Mouse (Mus musculus) hindbrain, embryonic 10.5 days (tissue): ENCODE data around the gene Ube2t. TPM values are rescaled to one million over a fixed set of nuclear protein-coding genes. Genes with fewer than 3 reads are reported as not detected.

Source experiments
- DNase-seq: peaks from one replicate; pipeline ENCODE4 v3.0.0-alpha.2; 2017; ENCODE audit warnings: low spot score
- H3K27ac ChIP-seq: fragments of 300-500 bp; sonication (generic); 2 replicates; pipeline ENCODE4 v1.5.1; 2016; ENCODE audit warnings: mild to moderate bottlenecking, moderate library complexity
- H3K27me3 ChIP-seq: fragments of 300-500 bp; sonication (generic); 2 replicates; pipeline ENCODE4 v1.6.1; 2016; ENCODE audit warnings: mild to moderate bottlenecking; ENCODE audit not compliant: poor library complexity, insufficient read depth, severe bottlenecking
- H3K36me3 ChIP-seq: fragments of 300-500 bp; sonication (generic); 2 replicates; pipeline ENCODE4 v1.6.1; 2016; ENCODE audit warnings: mild to moderate bottlenecking, moderate library complexity
- H3K4me1 ChIP-seq: fragments of 300-500 bp; sonication (generic); replicated peaks from 2 replicates; pipeline ENCODE4 v1.6.1; 2016; ENCODE audit warnings: mild to moderate bottlenecking
- H3K4me3 ChIP-seq: fragments of 300-500 bp; sonication (generic); 2 replicates; pipeline ENCODE4 v1.5.1; 2016; ENCODE audit warnings: mild to moderate bottlenecking, moderate library complexity
- H3K9me3 ChIP-seq: fragments of 300-500 bp; sonication (generic); 2 replicates; pipeline ENCODE4 v1.6.1; 2016; ENCODE audit warnings: mild to moderate bottlenecking, moderate library complexity
- WGBS: fragments of 180-500 bp; shearing (Covaris S2); methylation state at CpG from one replicate; pipeline ENCODE4 v1.1.7; 2016; 5-methylcytosine and 5-hydroxymethylcytosine counted together
- polyA plus RNA-seq: library from polyadenylated mRNA; unstranded; fragments of >200 nt; fragmentation: Nextera tagmentation; extraction: Ambion mirVana; gene quantifications from 2 replicates; pipeline ENCODE4 v1.2.1, GENCODE M21; 2016

Gene Ube2t
- 47.8 and 62.8 TPM in 2 replicates for polyA plus RNA-seq

- Histone ChIP-seq H3K36me3 (peaks cover 17% of the 10 kb centered on the region), H3K27ac (peak within 1 kb of the TSS; percentile 89)
- WGBS = 2% methylated on average over 50 of the region's 50 CpGs
Measured at GRCm38 (mm10) chr1:134962053-134962803, at the start of gene Ube2t. Gene Ube2t (plus strand): TSS chr1:134962565.

GRCm38 (mm10) chr1:134913535-134913934 lies 48.8 kb upstream of the Ube2t start:
- Histone ChIP-seq H3K27ac (no peak overlapping the region), H3K9me3 (no peaks in the 10 kb centered on the region), H3K4me3 (no peak overlapping the region), H3K27me3 (no peaks in the 10 kb centered on the region), H3K4me1 (0 out of 2 replicates have a peak, but pooled peaks cover 3% of the 10 kb centered on the region), H3K36me3 (no peaks in the 10 kb centered on the region)
- 91% methylated on average over 4 of the region's 4 CpGs for WGBS
- no peak for DNase-seq

More at GRCm38 (mm10) chr1:134962053-134962803, at the start of gene Ube2t:
- Histone ChIP-seq H3K4me1 (peaks cover 21% of the 10 kb centered on the region), H3K9me3 (no peaks in the 10 kb centered on the region), H3K4me3 (peak within 1 kb of the TSS; percentile 72), H3K27me3 (0 out of 2 replicates have a peak, but pooled peaks cover 6% of the 10 kb centered on the region)
- DNase-seq = peak; percentile 95

GRCm38 (mm10) chr1:134915421-134915820 lies 46.9 kb upstream of the Ube2t start:
- Histone ChIP-seq H3K36me3 (no peaks in the 10 kb centered on the region), H3K4me1 (no peaks in the 10 kb centered on the region), H3K4me3 (no peak overlapping the region), H3K27ac (no peak overlapping the region), H3K9me3 (no peaks in the 10 kb centered on the region), H3K27me3 (no peaks in the 10 kb centered on the region)
- no peak for DNase-seq
- WGBS = 86% methylated on average over 4 of the region's 4 CpGs

GRCm38 (mm10) chr1:134919010-134919409 lies 43.4 kb upstream of the Ube2t start:
- no peak for DNase-seq
- no peaks in the 10 kb centered on the region for H3K9me3 ChIP-seq
- no peak overlapping the region for H3K27ac ChIP-seq
- 89% methylated on average over 6 of the region's 6 CpGs for WGBS
- H3K4me1 ChIP-seq = no peaks in the 10 kb centered on the region
- no peaks in the 10 kb centered on the region for H3K27me3 ChIP-seq
- H3K4me3 ChIP-seq = no peak overlapping the region
- H3K36me3 ChIP-seq = no peaks in the 10 kb centered on the region

- Histone ChIP-seq H3K4me1 (peaks cover 6% of the 10 kb centered on the region), H3K27me3 (no peaks in the 10 kb centered on the region), H3K4me3 (no peak overlapping the region), H3K36me3 (no peaks in the 10 kb centered on the region), H3K9me3 (no peaks in the 10 kb centered on the region), H3K27ac (no peak overlapping the region)
- 49% methylated on average over 7 of the region's 7 CpGs for WGBS
- DNase-seq = peak; percentile 6
Measured at GRCm38 (mm10) chr1:134932431-134932830, 29.9 kb upstream of the Ube2t start.

- no peaks in the 10 kb centered on the region for H3K9me3 ChIP-seq
- peaks cover 8% of the 10 kb centered on the region for H3K4me1 ChIP-seq
- no peak for DNase-seq
- 88% methylated on average over 6 of the region's 6 CpGs for WGBS
- no peaks in the 10 kb centered on the region for H3K27me3 ChIP-seq
- H3K27ac ChIP-seq = no peak overlapping the region
- H3K36me3 ChIP-seq = no peaks in the 10 kb centered on the region
- H3K4me3 ChIP-seq = no peak overlapping the region
Measured at GRCm38 (mm10) chr1:134936335-134936734, 26.0 kb upstream of the Ube2t start.

GRCm38 (mm10) chr1:134938233-134938632 lies 24.1 kb upstream of the Ube2t start:
- Histone ChIP-seq H3K4me1 (0 out of 2 replicates have a peak, but pooled peaks cover 3% of the 10 kb centered on the region), H3K36me3 (no peaks in the 10 kb centered on the region), H3K27ac (no peak overlapping the region), H3K27me3 (no peaks in the 10 kb centered on the region), H3K4me3 (no peak overlapping the region), H3K9me3 (no peaks in the 10 kb centered on the region)
- 85% methylated on average over 1 of the region's 1 CpGs for WGBS
- DNase-seq = no peak

GRCm38 (mm10) chr1:134940863-134941262 lies 21.5 kb upstream of the Ube2t start:
- DNase-seq = no peak
- no peaks in the 10 kb centered on the region for H3K36me3 ChIP-seq
- H3K27me3 ChIP-seq = no peaks in the 10 kb centered on the region
- 0 out of 2 replicates have a peak, but pooled peaks cover 3% of the 10 kb centered on the region for H3K4me1 ChIP-seq
- H3K4me3 ChIP-seq = no peak overlapping the region
- H3K27ac ChIP-seq = no peak overlapping the region
- 80% methylated on average over 4 of the region's 4 CpGs for WGBS
- no peaks in the 10 kb centered on the region for H3K9me3 ChIP-seq

GRCm38 (mm10) chr1:134942898-134943297 lies 19.5 kb upstream of the Ube2t start:
- 92% methylated on average over 2 of the region's 2 CpGs for WGBS
- DNase-seq = no peak
- peaks cover 4% of the 10 kb centered on the region for H3K36me3 ChIP-seq

GRCm38 (mm10) chr1:134947590-134947989 lies 14.8 kb upstream of the Ube2t start:
- H3K4me3 ChIP-seq = no peak overlapping the region
- no peaks in the 10 kb centered on the region for H3K27me3 ChIP-seq
- H3K4me1 ChIP-seq = no peaks in the 10 kb centered on the region
- no peak overlapping the region for H3K27ac ChIP-seq
- 85% methylated on average over 7 of the region's 7 CpGs for WGBS
- H3K36me3 ChIP-seq = peaks cover 9% of the 10 kb centered on the region
- no peaks in the 10 kb centered on the region for H3K9me3 ChIP-seq
- DNase-seq = no peak

More at GRCm38 (mm10) chr1:134942898-134943297, 19.5 kb upstream of the Ube2t start:
- H3K9me3 ChIP-seq = no peaks in the 10 kb centered on the region
- 0 out of 2 replicates have a peak, but pooled peaks cover 3% of the 10 kb centered on the region for H3K4me1 ChIP-seq
- H3K27me3 ChIP-seq = no peaks in the 10 kb centered on the region
- H3K4me3 ChIP-seq = no peak overlapping the region
- no peak overlapping the region for H3K27ac ChIP-seq

- H3K4me3 ChIP-seq = no peak overlapping the region
Measured at GRCm38 (mm10) chr1:134949946-134950345, 12.4 kb upstream of the Ube2t start.

GRCm38 (mm10) chr1:134955050-134955636 lies 7.2 kb upstream of the Ube2t start:
- H3K36me3 ChIP-seq = no peaks in the 10 kb centered on the region
- no peaks in the 10 kb centered on the region for H3K27me3 ChIP-seq
- H3K9me3 ChIP-seq = no peaks in the 10 kb centered on the region
- H3K27ac ChIP-seq = peak overlapping the region; percentile 94
- H3K4me3 ChIP-seq = peak overlapping the region; percentile 84
- peaks cover 18% of the 10 kb centered on the region for H3K4me1 ChIP-seq
- DNase-seq = no peak
- WGBS = 4% methylated on average over 16 of the region's 16 CpGs

More at GRCm38 (mm10) chr1:134949946-134950345, 12.4 kb upstream of the Ube2t start:
- DNase-seq = no peak
- Histone ChIP-seq H3K27me3 (no peaks in the 10 kb centered on the region), H3K36me3 (peaks cover 9% of the 10 kb centered on the region), H3K4me1 (peaks cover 10% of the 10 kb centered on the region), H3K9me3 (no peaks in the 10 kb centered on the region), H3K27ac (no peak overlapping the region)
- WGBS = 89% methylated on average over 3 of the region's 3 CpGs

- Histone ChIP-seq H3K4me1 (peaks cover 18% of the 10 kb centered on the region), H3K36me3 (no peaks in the 10 kb centered on the region), H3K27ac (peak within 1 kb of the TSS; percentile 94), H3K4me3 (peak within 1 kb of the TSS; percentile 84), H3K9me3 (no peaks in the 10 kb centered on the region), H3K27me3 (no peaks in the 10 kb centered on the region)
- DNase-seq = peak; percentile 95
- under 1% methylated on average over 39 of the region's 39 CpGs for WGBS
Measured at GRCm38 (mm10) chr1:134955637-134956176, 6.7 kb upstream of the Ube2t start, which contains the start of gene Ppp1r12b. Gene Ppp1r12b (minus strand): TSS chr1:134955942.
